ENCODE assay signal across 9 mouse cellular contexts in genomic region chr4:43823845-43824337, GRCm38 (mm10). TPM values are rescaled to one million over a fixed set of nuclear protein-coding genes. Genes with fewer than 3 reads are reported as not detected.
DNase-seq lines count a peak whose midpoint lies in the region; ATAC-seq and TF ChIP-seq lines count a peak whose summit lies in the region.
"Had no signal": no experiment of that assay in that cellular context is flagged by ENCODE, and none has a peak within 500 bp of the region (broad histone marks: within the 10 kb centered on the region; RNA-seq: fewer than 3 reads in every experiment).

Gene Olfr156, minus strand, starts transcription at chr4:43823895.

- H3K4me3 ChIP-seq in layer of hippocampus, adult 2 months, result no peak within 1 kb of the TSS

- DNase-seq in cerebellum, postnatal 10 days, result peak; percentile 10 to 16
- no peak for DNase-seq in cerebellum, adult 18-20 months
- DNase-seq in layer of hippocampus, adult 2 months (ENCODE audit: low spot score in 2 of 2), result no peak
- no peak for DNase-seq in layer of hippocampus, adult 8-10 months (ENCODE audit: low spot score in 2 of 2)
- DNase-seq in lung, postnatal 10 days, result peak; percentile 70
- no peak for DNase-seq in spleen, postnatal 14 days (ENCODE audit: low spot score in 2 of 2)
- DNase-seq in natural killer cell, adult 2 months (ENCODE audit: low spot score in 2 of 2), result no peak

- no peak within 1 kb of the TSS for H3K27ac ChIP-seq in layer of hippocampus, adult 2 months
- H3K27ac ChIP-seq: macrophage had no signal

- 0 out of 2 replicates have a peak, but pooled peaks have one; percentile 39 for ATAC-seq in common myeloid progenitor, adult 5-6 weeks (replicated peaks; ENCODE audit: low read depth, poor library complexity, severe bottlenecking)

- TF ChIP-seq CTCF in layer of hippocampus, adult 2 months (conservative IDR thresholded peaks at IDR 0.05), result peak; percentile 73

RNA-seq across cellular contexts. Expression of gene Olfr156, which starts in this region (rescaled TPM):
- not detected for total RNA-seq in layer of hippocampus, adult 2 months (2021)
- not detected for total RNA-seq in layer of hippocampus, adult 8-10 months (2022)
- total RNA-seq in common myeloid progenitor, adult 5-6 weeks (2017), result not detected in 2 replicates

Comparison
In these comparisons a context has a peak if more than half of its experiments do, and no peak if none do; other contexts are left out.
1. DNase-seq: peak in cerebellum, postnatal 10 days (2 of 2) and lung, postnatal 10 days (single experiment); none in cerebellum, adult 18-20 months (0 of 2), layer of hippocampus, adult 2 months (0 of 2), layer of hippocampus, adult 8-10 months (0 of 2), spleen, postnatal 14 days (0 of 2) and natural killer cell, adult 2 months (0 of 2).
2. Peak in ATAC-seq in common myeloid progenitor, adult 5-6 weeks; RNA of the gene not detected or under 1 TPM.